Mouse (Mus musculus) macrophage (primary cell): Measurements from ENCODE around the gene Rora. TPM values are rescaled to one million over a fixed set of nuclear protein-coding genes. Genes with fewer than 3 reads are reported as not detected.

Source experiments
- H3K27ac ChIP-seq: fragments of 350-480 bp; formaldehyde crosslinking; 2 replicates; pipeline ENCODE4 v1.9.0; 2021
- H3K36me3 ChIP-seq: fragments of 350-480 bp; formaldehyde crosslinking; 2 replicates; pipeline ENCODE4 v1.9.0; 2021; ENCODE audit errors: inconsistent target
- H3K4me3 ChIP-seq: fragments of 350-480 bp; formaldehyde crosslinking; 2 replicates; pipeline ENCODE4 v1.9.0; 2021; ENCODE audit errors: inconsistent target
- H3K79me2 ChIP-seq: fragments of 350-480 bp; formaldehyde crosslinking; 2 replicates; pipeline ENCODE4 v1.9.0; 2021; ENCODE audit errors: inconsistent target
- WGBS: methylation state at CpG from one replicate; pipeline ENCODE4 v1.1.7; 2026; ENCODE audit warnings: inconsistent platforms; ENCODE audit not compliant: missing documents; 5-methylcytosine and 5-hydroxymethylcytosine counted together
- polyA plus RNA-seq: library from polyadenylated mRNA; stranded (reverse); fragments of 250-400 nt; gene quantifications from 3 replicates; pipeline ENCODE4 v1.2.4, GENCODE M21; 2018; ENCODE audit warnings: inconsistent platforms

Gene Rora
- polyA plus RNA-seq, 1 experiment from 2014 or later: 4.5 TPM

GRCm38 (mm10) chr9:68835037-68835649 lies 181.6 kb downstream of the Rora start:
- H3K36me3 ChIP-seq: no peaks in the 10 kb centered on the region
- 89% methylated on average over 7 of the region's 7 CpGs for WGBS
- H3K27ac ChIP-seq: no peak overlapping the region
- H3K4me3 ChIP-seq: no peak overlapping the region
- no peaks in the 10 kb centered on the region for H3K79me2 ChIP-seq

- Histone ChIP-seq H3K79me2 (no peaks in the 10 kb centered on the region), H3K36me3 (no peaks in the 10 kb centered on the region), H3K27ac (no peak overlapping the region), H3K4me3 (no peak overlapping the region)
- WGBS: 95% methylated on average over 15 of the region's 16 CpGs
Observed at GRCm38 (mm10) chr9:68842134-68842892, 188.7 kb downstream of the Rora start.

GRCm38 (mm10) chr9:68845556-68845955 lies 192.0 kb downstream of the Rora start:
- Histone ChIP-seq H3K4me3 (no peak overlapping the region), H3K79me2 (no peaks in the 10 kb centered on the region), H3K36me3 (no peaks in the 10 kb centered on the region), H3K27ac (no peak overlapping the region)
- WGBS: 96% methylated on average over 2 of the region's 2 CpGs

GRCm38 (mm10) chr9:68850321-68850720 lies 196.7 kb downstream of the Rora start:
- no peak overlapping the region for H3K4me3 ChIP-seq
- 92% methylated on average over 5 of the region's 5 CpGs for WGBS
- H3K79me2 ChIP-seq: no peaks in the 10 kb centered on the region
- no peak overlapping the region for H3K27ac ChIP-seq
- no peaks in the 10 kb centered on the region for H3K36me3 ChIP-seq

GRCm38 (mm10) chr9:68852201-68852600 lies 198.6 kb downstream of the Rora start:
- Histone ChIP-seq H3K36me3 (no peaks in the 10 kb centered on the region), H3K4me3 (no peak overlapping the region), H3K27ac (no peak overlapping the region), H3K79me2 (no peaks in the 10 kb centered on the region)
- 79% methylated on average over 4 of the region's 4 CpGs for WGBS

- no peaks in the 10 kb centered on the region for H3K36me3 ChIP-seq
- WGBS: 92% methylated on average over 2 of the region's 2 CpGs
- no peak overlapping the region for H3K27ac ChIP-seq
- no peak overlapping the region for H3K4me3 ChIP-seq
- H3K79me2 ChIP-seq: no peaks in the 10 kb centered on the region
Observed at GRCm38 (mm10) chr9:68852934-68853333, 199.3 kb downstream of the Rora start.

GRCm38 (mm10) chr9:68859500-68859899 lies 205.9 kb downstream of the Rora start:
- Histone ChIP-seq H3K27ac (no peak overlapping the region), H3K4me3 (no peak overlapping the region), H3K36me3 (no peaks in the 10 kb centered on the region), H3K79me2 (no peaks in the 10 kb centered on the region)
- 100% methylated on average over 2 of the region's 2 CpGs for WGBS

- no peak overlapping the region for H3K27ac ChIP-seq
- H3K36me3 ChIP-seq: no peaks in the 10 kb centered on the region
- 85% methylated on average over 4 of the region's 4 CpGs for WGBS
- H3K79me2 ChIP-seq: no peaks in the 10 kb centered on the region
- no peak overlapping the region for H3K4me3 ChIP-seq
Observed at GRCm38 (mm10) chr9:68866317-68866716, 212.7 kb downstream of the Rora start.

GRCm38 (mm10) chr9:68873838-68874237 lies 220.3 kb downstream of the Rora start:
- Histone ChIP-seq H3K27ac (no peak overlapping the region), H3K79me2 (no peaks in the 10 kb centered on the region), H3K4me3 (no peak overlapping the region), H3K36me3 (no peaks in the 10 kb centered on the region)
- WGBS: 94% methylated on average over 4 of the region's 4 CpGs

GRCm38 (mm10) chr9:68874544-68874943 lies 221.0 kb downstream of the Rora start:
- 90% methylated on average over 2 of the region's 2 CpGs for WGBS
- H3K4me3 ChIP-seq: no peak overlapping the region
- H3K36me3 ChIP-seq: no peaks in the 10 kb centered on the region
- no peaks in the 10 kb centered on the region for H3K79me2 ChIP-seq
- no peak overlapping the region for H3K27ac ChIP-seq

GRCm38 (mm10) chr9:68875791-68876190 lies 222.2 kb downstream of the Rora start:
- no peaks in the 10 kb centered on the region for H3K79me2 ChIP-seq
- H3K27ac ChIP-seq: no peak overlapping the region
- H3K4me3 ChIP-seq: no peak overlapping the region
- 51% methylated on average over 2 of the region's 2 CpGs for WGBS
- no peaks in the 10 kb centered on the region for H3K36me3 ChIP-seq

- Histone ChIP-seq H3K4me3 (no peak overlapping the region), H3K27ac (no peak overlapping the region), H3K79me2 (no peaks in the 10 kb centered on the region), H3K36me3 (no peaks in the 10 kb centered on the region)
- WGBS: 20% methylated on average over 2 of the region's 2 CpGs
Observed at GRCm38 (mm10) chr9:68876289-68876688, 222.7 kb downstream of the Rora start.

- Histone ChIP-seq H3K4me3 (no peak overlapping the region), H3K79me2 (no peaks in the 10 kb centered on the region), H3K27ac (no peak overlapping the region), H3K36me3 (no peaks in the 10 kb centered on the region)
- 92% methylated on average over 6 of the region's 6 CpGs for WGBS
Observed at GRCm38 (mm10) chr9:68881896-68882295, 228.3 kb downstream of the Rora start.

- H3K27ac ChIP-seq: peak overlapping the region; percentile 49
- no peaks in the 10 kb centered on the region for H3K79me2 ChIP-seq
- H3K36me3 ChIP-seq: no peaks in the 10 kb centered on the region
- no peak overlapping the region for H3K4me3 ChIP-seq
- WGBS: 6% methylated on average over 6 of the region's 6 CpGs
Observed at GRCm38 (mm10) chr9:68883005-68883404, 229.4 kb downstream of the Rora start.

GRCm38 (mm10) chr9:68883687-68884086 lies 230.1 kb downstream of the Rora start:
- Histone ChIP-seq H3K79me2 (no peaks in the 10 kb centered on the region), H3K4me3 (no peak overlapping the region), H3K36me3 (no peaks in the 10 kb centered on the region), H3K27ac (peak overlapping the region; percentile 61)
- 93% methylated on average over 8 of the region's 8 CpGs for WGBS
